Mouse (Mus musculus): ENCODE results near the gene Gfy.

GRCm38 (mm10) chr7:45183672-45184071, 4.3 kb upstream of the Gfy start:
- no peak for TF ChIP-seq CHD2 (IDR thresholded peaks at IDR 0.05; ENCODE audit: low read depth, low read length)
- TF ChIP-seq MAFK (IDR thresholded peaks at IDR 0.05; ENCODE audit: insufficient read depth, low read depth, low read length): no peak
- TF ChIP-seq ZC3H11A (IDR thresholded peaks at IDR 0.05; ENCODE audit: borderline replicate concordance, low read depth, low read length): no peak

Measured in ES-E14 (cell line).